Mouse (Mus musculus) hindbrain, embryonic 15.5 days (tissue): Measurements from ENCODE around the gene Ythdf2. TPM values are rescaled to one million over a fixed set of nuclear protein-coding genes. Genes with fewer than 3 reads are reported as not detected.
"Not testable (repeated sequence)": the region's sequence is repeated elsewhere in the genome, so short reads cannot be mapped to it uniquely, and the experiment has no call there.

Experiments
- ATAC-seq: fragments of 200-750 bp; cut with Nextera tagmentation; 2 replicates; pipeline ENCODE4 v1.8.0; 2017; ENCODE audit warnings: low read depth, moderate number of reproducible peaks, moderate TSS enrichment; ENCODE audit not compliant: low FRiP score
- H3K27ac ChIP-seq: fragments of 300-500 bp; sonication (generic); replicated peaks from 2 replicates; pipeline ENCODE4 v1.5.1; 2015; ENCODE audit warnings: mild to moderate bottlenecking, inconsistent platforms
- H3K27me3 ChIP-seq: fragments of 300-500 bp; sonication (generic); 2 replicates; pipeline ENCODE4 v1.6.1; 2015; ENCODE audit warnings: control low read depth, inconsistent platforms
- H3K36me3 ChIP-seq: fragments of 300-500 bp; sonication (generic); 2 replicates; pipeline ENCODE4 v1.6.1; 2015; ENCODE audit warnings: control low read depth, inconsistent platforms
- H3K4me1 ChIP-seq: fragments of 300-500 bp; sonication (generic); replicated peaks from 2 replicates; pipeline ENCODE4 v1.6.1; 2015; ENCODE audit warnings: control low read depth, inconsistent platforms
- H3K4me2 ChIP-seq: fragments of 300-500 bp; sonication (generic); 2 replicates; pipeline ENCODE4 v1.6.1; 2015; ENCODE audit warnings: moderate library complexity, mild to moderate bottlenecking, inconsistent platforms
- H3K4me3 ChIP-seq: fragments of 300-500 bp; sonication (generic); 2 replicates; pipeline ENCODE4 v1.5.1; 2015; ENCODE audit warnings: mild to moderate bottlenecking, inconsistent platforms
- H3K9ac ChIP-seq: fragments of 300-500 bp; sonication (generic); 2 replicates; pipeline ENCODE4 v1.6.1; 2015; ENCODE audit warnings: inconsistent platforms
- H3K9me3 ChIP-seq: fragments of 300-500 bp; sonication (generic); 2 replicates; pipeline ENCODE4 v1.6.1; 2016; ENCODE audit warnings: control low read depth, inconsistent platforms
- WGBS: fragments of 180-500 bp; shearing (Covaris S2); methylation state at CpG from one replicate; pipeline ENCODE4 v1.1.7; 2015; 5-methylcytosine and 5-hydroxymethylcytosine counted together
- polyA plus RNA-seq: library from polyadenylated mRNA; unstranded; fragments of >200 nt; fragmentation: Nextera tagmentation; extraction: Ambion mirVana; gene quantifications from 2 replicates; pipeline ENCODE4 v1.2.1, GENCODE M21; 2015

Ythdf2 gene
- polyA plus RNA-seq, 1 experiment from 2014 or later, result 102 TPM

- Histone ChIP-seq H3K4me1 (no peaks in the 10 kb centered on the region), H3K27ac (no peak overlapping the region), H3K9me3 (no peaks in the 10 kb centered on the region), H3K27me3 (no peaks in the 10 kb centered on the region), H3K4me2 (no peak overlapping the region), H3K36me3 (peaks cover 56% of the 10 kb centered on the region), H3K4me3 (no peak overlapping the region), H3K9ac (no peak overlapping the region)
- 94% methylated on average over 3 of the region's 3 CpGs for WGBS
- ATAC-seq, result no peak
Measured at GRCm38 (mm10) chr4:132240367-132240766, 28.3 kb upstream of the Ythdf2 start.

GRCm38 (mm10) chr4:132238356-132238755, 26.3 kb upstream of the Ythdf2 start:
- Histone ChIP-seq H3K27me3 (no peaks in the 10 kb centered on the region), H3K27ac (no peak overlapping the region), H3K9ac (no peak overlapping the region), H3K9me3 (no peaks in the 10 kb centered on the region), H3K4me1 (no peaks in the 10 kb centered on the region), H3K4me3 (no peak overlapping the region), H3K36me3 (peaks cover 65% of the 10 kb centered on the region), H3K4me2 (no peak overlapping the region)
- 88% methylated on average over 4 of the region's 4 CpGs for WGBS
- ATAC-seq, result no peak

DNA sequence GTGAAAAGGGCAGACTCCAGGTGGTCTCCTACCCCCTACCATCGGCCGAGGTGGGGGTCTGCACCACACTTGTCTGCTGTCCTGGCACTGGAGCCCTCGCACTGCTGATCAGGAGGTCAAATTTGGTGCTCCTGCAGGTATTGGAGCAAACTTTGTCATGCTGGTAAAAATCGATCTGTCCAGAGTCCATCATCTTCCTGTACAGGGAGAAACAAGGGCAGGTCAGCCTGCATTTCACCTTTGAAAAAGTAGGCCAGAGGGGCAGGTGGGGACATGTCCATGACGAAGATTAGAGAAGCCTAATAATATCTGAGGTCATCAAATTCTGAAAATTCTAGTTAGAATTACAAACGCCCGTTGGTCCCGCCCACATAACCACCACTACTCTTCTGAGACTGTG, 22.6 kb upstream of the Ythdf2 start:
- Histone ChIP-seq H3K36me3 (peaks cover 72% of the 10 kb centered on the region), H3K4me3 (no peak overlapping the region), H3K27ac (no peak overlapping the region), H3K9ac (no peak overlapping the region), H3K4me2 (no peak overlapping the region), H3K9me3 (no peaks in the 10 kb centered on the region), H3K27me3 (no peaks in the 10 kb centered on the region), H3K4me1 (no peaks in the 10 kb centered on the region)
- WGBS, result 95% methylated on average over 8 of the region's 8 CpGs
- ATAC-seq, result no peak

GRCm38 (mm10) chr4:132230422-132230821, 18.3 kb upstream of the Ythdf2 start:
- WGBS, result 97% methylated on average over 5 of the region's 5 CpGs
- H3K4me2 ChIP-seq, result no peak overlapping the region
- no peak for ATAC-seq

GRCm38 (mm10) chr4:132222001-132222400, 9.9 kb upstream of the Ythdf2 start:
- H3K4me2 ChIP-seq, ATAC-seq, H3K27me3 ChIP-seq, H3K27ac ChIP-seq, H3K4me1 ChIP-seq, H3K9me3 ChIP-seq, H3K9ac ChIP-seq, H3K4me3 ChIP-seq: not testable (repeated sequence)
- WGBS, result 96% methylated on average over 5 of the region's 5 CpGs
- peaks cover 22% of the 10 kb centered on the region for H3K36me3 ChIP-seq

More at GRCm38 (mm10) chr4:132230422-132230821, 18.3 kb upstream of the Ythdf2 start:
- Histone ChIP-seq H3K27me3 (no peaks in the 10 kb centered on the region), H3K4me3 (no peak overlapping the region), H3K9ac (no peak overlapping the region), H3K9me3 (no peaks in the 10 kb centered on the region), H3K4me1 (no peaks in the 10 kb centered on the region), H3K27ac (no peak overlapping the region), H3K36me3 (peaks cover 83% of the 10 kb centered on the region)

DNA sequence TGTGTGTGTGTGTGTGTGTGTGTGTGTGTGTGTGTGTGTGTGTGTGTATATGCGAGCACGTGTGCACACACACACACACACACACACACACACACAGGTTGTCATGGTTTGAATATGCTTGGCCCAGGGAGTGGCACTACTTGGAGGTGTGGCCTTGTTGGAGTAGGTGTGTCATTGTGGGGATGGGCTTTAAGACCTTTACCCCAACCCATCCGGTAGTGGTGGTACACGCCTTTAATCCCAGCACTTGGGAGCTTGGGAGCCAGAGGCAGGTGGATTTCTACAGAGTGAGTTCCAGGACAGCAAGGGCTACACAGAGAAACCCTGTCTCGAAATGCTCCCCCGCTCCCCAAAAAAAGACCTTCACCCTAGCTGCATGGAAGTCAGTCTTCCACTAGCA, 6.3 kb upstream of the Ythdf2 start:
- not testable (repeated sequence) for H3K9ac ChIP-seq, H3K4me3 ChIP-seq, H3K36me3 ChIP-seq, H3K27ac ChIP-seq, ATAC-seq, H3K27me3 ChIP-seq, H3K4me1 ChIP-seq, H3K9me3 ChIP-seq, H3K4me2 ChIP-seq
- 81% methylated on average over 4 of the region's 6 CpGs for WGBS

GRCm38 (mm10) chr4:132217781-132218180, 5.7 kb upstream of the Ythdf2 start:
- Histone ChIP-seq H3K4me3 (no peak overlapping the region), H3K27ac (no peak overlapping the region), H3K27me3 (no peaks in the 10 kb centered on the region), H3K9ac (no peak overlapping the region), H3K4me1 (no peaks in the 10 kb centered on the region), H3K36me3 (peaks cover 1% of the 10 kb centered on the region; the same call in 1 of the 2 replicates), H3K4me2 (no peak overlapping the region), H3K9me3 (no peaks in the 10 kb centered on the region)
- ATAC-seq, result no peak
- WGBS, result 88% methylated on average over 2 of the region's 2 CpGs

GRCm38 (mm10) chr4:132216602-132217001, 4.5 kb upstream of the Ythdf2 start:
- Histone ChIP-seq H3K36me3 (no peaks in the 10 kb centered on the region), H3K4me1 (peaks cover 5% of the 10 kb centered on the region; the same call in 1 of the 2 replicates), H3K27me3 (no peaks in the 10 kb centered on the region), H3K9me3 (no peaks in the 10 kb centered on the region), H3K4me2 (no peak overlapping the region), H3K27ac (no peak overlapping the region), H3K4me3 (no peak overlapping the region), H3K9ac (no peak overlapping the region)
- ATAC-seq, result no peak
- WGBS, result 77% methylated on average over 1 of the region's 1 CpGs

DNA sequence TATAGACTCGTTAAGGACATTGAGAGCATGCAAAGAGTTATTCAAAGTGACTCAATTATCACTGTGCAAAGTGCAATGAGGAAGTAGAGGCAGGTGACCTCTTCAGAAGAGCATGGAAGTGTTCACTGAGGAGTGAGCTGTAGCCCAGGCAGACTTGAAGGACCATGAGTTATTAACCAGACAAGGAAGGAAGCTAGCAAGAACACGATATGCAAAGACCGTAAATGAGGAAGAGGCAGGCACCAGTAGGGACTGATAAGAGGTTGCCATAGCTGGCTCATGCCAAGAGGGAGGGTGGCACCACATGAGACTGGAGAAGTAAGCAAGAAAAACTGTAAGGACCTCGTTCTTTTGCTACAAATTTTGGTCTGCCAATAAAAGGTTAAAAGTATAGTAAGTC, 2.7 kb upstream of the Ythdf2 start:
- H3K27me3 ChIP-seq, result no peaks in the 10 kb centered on the region
- H3K4me1 ChIP-seq, result peaks cover 15% of the 10 kb centered on the region
- no peak overlapping the region for H3K27ac ChIP-seq
- no peak overlapping the region for H3K9ac ChIP-seq
- H3K36me3 ChIP-seq, result no peaks in the 10 kb centered on the region
- no peak overlapping the region for H3K4me2 ChIP-seq
- no peak overlapping the region for H3K4me3 ChIP-seq
- no peaks in the 10 kb centered on the region for H3K9me3 ChIP-seq
- ATAC-seq, result no peak
- 80% methylated on average over 4 of the region's 4 CpGs for WGBS

GRCm38 (mm10) chr4:132211091-132211942, 786 bp downstream of the Ythdf2 start:
- Histone ChIP-seq H3K4me1 (peaks cover 35% of the 10 kb centered on the region), H3K36me3 (peaks cover 4% of the 10 kb centered on the region), H3K4me2 (peak overlapping the region; percentile 62), H3K27ac (peak overlapping the region; percentile 90), H3K9me3 (no peaks in the 10 kb centered on the region), H3K4me3 (peak overlapping the region; percentile 76), H3K27me3 (no peaks in the 10 kb centered on the region), H3K9ac (peak overlapping the region; percentile 92)
- ATAC-seq, result peak; percentile 86
- WGBS, result under 1% methylated on average over 86 of the region's 89 CpGs

GRCm38 (mm10) chr4:132210325-132210724, 1.8 kb downstream of the Ythdf2 start:
- H3K4me3 ChIP-seq, result peak overlapping the region; percentile 76
- H3K36me3 ChIP-seq, result peaks cover 8% of the 10 kb centered on the region
- peak overlapping the region; percentile 92 for H3K9ac ChIP-seq
- H3K4me1 ChIP-seq, result peaks cover 35% of the 10 kb centered on the region
- no peak for ATAC-seq
- WGBS, result 49% methylated on average over 2 of the region's 2 CpGs
- H3K27me3 ChIP-seq, result no peaks in the 10 kb centered on the region
- H3K4me2 ChIP-seq, result peak overlapping the region; percentile 62
- H3K27ac ChIP-seq, result no peak overlapping the region
- H3K9me3 ChIP-seq, result no peaks in the 10 kb centered on the region

DNA sequence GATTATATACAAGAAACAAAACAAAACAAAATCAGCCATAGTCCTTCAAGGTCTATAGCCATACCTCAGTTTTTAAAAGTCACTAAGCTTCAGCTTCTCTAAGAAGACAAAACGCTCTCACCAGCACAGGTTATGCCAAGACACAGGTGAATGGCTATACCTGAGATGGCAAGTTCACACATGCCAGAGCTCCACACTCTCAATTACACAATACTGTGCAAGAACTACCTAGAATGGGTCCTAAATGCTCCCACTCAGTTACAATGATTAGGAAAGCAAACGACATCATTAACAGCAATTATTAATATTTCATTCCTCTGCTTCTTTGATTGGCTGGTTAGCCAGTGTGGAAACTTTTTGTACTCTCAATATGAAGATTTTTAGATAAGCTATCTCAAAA, 2.8 kb downstream of the Ythdf2 start:
- 89% methylated on average over 2 of the region's 2 CpGs for WGBS
- ATAC-seq, result no peak
- Histone ChIP-seq H3K4me2 (no peak overlapping the region), H3K9ac (no peak overlapping the region), H3K36me3 (peaks cover 18% of the 10 kb centered on the region), H3K27ac (no peak overlapping the region), H3K4me1 (peaks cover 35% of the 10 kb centered on the region), H3K4me3 (no peak overlapping the region), H3K27me3 (no peaks in the 10 kb centered on the region), H3K9me3 (no peaks in the 10 kb centered on the region)
